Mouse (Mus musculus): ENCODE data around the gene Nr2c2ap.
A peak's percentile ranks its signal among the peaks of the same experiment; 100 is the strongest.

Gene Nr2c2ap

GRCm38 (mm10) chr8:70131166-70131883 is at the start of gene Nr2c2ap:
TSS of gene Nr2c2ap (plus strand) at chr8:70131333.
- DNase-seq: peak; percentile 87 to 89

DNA sequence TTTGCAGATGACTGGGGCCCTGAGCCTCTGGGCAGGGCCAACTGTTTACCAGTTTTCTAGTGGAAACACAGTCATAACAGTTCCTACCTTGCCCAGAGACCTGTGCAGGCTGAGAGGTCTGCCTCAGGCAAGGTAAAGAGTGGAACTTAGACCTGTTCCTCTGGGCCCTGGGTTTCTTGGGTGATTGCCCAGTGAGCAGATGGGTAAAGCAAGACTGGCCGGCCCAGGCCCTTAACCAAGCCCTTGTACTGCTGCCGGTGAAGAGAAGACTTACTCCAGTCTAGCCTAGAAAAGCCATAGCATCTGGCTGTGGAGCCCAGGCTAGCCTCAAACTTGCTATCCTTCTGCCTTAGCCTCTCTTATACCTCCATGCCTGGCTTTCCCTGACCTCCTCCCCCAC is 49.2 kb upstream of the Nr2c2ap start:
- DNase-seq: peak in 1 of 2 experiments; percentile 47

DNA sequence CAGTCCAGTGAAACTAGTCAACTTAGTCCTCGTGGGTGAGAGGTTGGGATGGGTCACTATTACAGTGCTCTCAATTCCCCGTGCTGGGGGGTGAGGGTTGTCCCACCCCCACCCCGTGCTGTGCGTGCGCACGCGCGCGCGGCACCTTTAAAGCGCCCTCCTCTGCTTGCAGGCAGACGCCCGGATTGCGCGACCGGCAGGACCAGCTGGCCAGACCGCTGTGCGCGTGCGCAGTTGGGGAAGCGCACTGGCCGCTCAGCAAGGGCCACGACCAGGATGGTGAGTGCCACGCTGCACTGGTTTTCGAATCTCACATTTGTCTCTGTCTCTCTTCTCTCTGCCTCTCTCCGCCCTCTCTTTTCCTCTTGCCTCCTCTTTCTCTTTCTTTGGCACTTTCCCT is 47.8 kb upstream of the Nr2c2ap start, which contains the start of gene Hapln4:
Gene Hapln4 (plus strand): TSS at position 173 of the 400 bp plus-strand sequence.
- DNase-seq: peak; percentile 75 to 77

GRCm38 (mm10) chr8:70084191-70085065 is 46.7 kb upstream of the Nr2c2ap start:
- peak; percentile 39 to 56 for DNase-seq

DNA sequence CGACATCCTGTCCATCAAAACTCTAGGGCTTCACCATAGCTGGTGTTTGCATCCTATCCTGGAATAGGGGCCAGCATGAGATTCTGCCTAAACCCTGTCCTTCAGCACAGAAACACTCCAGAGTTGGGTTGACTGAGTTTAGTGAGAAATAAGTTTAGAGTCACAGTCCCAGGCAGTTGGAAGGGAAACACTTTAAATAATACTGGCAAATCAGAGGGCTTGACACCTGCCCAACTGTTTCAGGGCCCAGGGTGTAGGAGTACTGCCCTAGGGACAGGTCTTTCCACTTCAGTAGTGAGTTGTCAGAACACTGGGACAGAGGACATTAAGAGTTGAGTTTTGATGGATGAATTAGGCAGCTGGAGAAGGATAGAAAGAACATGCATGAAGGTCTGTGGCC is 45.0 kb upstream of the Nr2c2ap start:
- DNase-seq: no peak

GRCm38 (mm10) chr8:70087237-70087636 is 43.9 kb upstream of the Nr2c2ap start:
- DNase-seq: no peak

GRCm38 (mm10) chr8:70087836-70088650 is 43.1 kb upstream of the Nr2c2ap start:
- peak; percentile 74 to 78 for DNase-seq

DNA sequence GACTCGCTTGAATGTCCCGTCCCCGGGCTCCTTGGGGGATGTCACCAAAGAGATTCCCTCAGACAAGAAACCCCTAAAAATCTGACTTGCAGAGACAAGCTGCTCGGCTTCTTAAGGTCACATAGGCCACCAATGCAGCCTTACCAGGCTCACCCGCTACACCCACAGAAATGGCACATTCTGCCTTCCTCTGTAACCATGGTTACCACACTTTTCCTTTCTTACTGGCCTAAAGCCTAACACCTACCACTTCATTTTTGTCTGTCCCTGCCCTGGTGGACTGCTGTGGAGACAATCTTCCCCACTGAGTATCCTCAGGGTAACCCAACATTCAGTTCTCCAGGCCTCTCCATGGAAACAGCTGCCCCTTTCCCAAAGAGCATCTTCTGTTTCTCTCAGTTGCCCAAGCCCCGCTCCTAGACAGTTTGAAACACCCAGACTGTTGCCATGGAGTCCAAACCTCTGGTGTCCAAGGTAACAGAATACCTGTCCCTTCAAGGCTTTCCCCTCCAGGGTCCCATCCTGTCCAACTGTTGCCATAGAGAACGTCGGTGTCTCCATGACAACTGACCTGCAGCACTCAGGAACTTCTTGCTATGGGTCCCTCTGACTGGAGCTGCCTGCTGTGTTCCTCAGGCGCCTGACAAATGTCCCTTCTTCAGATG is 41.7 kb upstream of the Nr2c2ap start:
- no peak for DNase-seq

DNA sequence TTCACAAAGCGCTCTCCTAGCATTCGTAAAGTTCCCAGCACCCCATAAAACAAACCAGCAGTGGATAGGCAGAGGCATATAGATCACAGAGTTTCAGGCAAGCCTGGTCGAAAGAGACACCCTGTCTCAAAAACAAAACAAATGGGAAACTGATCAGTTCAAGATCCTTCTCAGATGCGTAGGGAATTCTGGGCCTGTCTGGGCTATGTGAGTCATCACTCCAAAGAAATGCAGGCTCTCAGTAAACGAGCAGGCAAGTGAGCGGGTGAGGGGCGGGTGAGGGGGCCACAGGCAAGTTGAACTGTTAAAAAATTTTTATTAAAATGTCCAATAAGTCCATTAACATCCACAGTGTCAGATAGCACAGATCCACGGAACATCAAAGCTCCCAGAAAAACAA is 38.3 kb upstream of the Nr2c2ap start:
- no peak for DNase-seq

- no peak for DNase-seq
Observed at GRCm38 (mm10) chr8:70099276-70099675, 31.9 kb upstream of the Nr2c2ap start.

- no peak for DNase-seq
Observed at GRCm38 (mm10) chr8:70100241-70100640, 30.9 kb upstream of the Nr2c2ap start.

GRCm38 (mm10) chr8:70104506-70104905 is 26.6 kb upstream of the Nr2c2ap start:
- peak; percentile 60 to 65 for DNase-seq

DNA sequence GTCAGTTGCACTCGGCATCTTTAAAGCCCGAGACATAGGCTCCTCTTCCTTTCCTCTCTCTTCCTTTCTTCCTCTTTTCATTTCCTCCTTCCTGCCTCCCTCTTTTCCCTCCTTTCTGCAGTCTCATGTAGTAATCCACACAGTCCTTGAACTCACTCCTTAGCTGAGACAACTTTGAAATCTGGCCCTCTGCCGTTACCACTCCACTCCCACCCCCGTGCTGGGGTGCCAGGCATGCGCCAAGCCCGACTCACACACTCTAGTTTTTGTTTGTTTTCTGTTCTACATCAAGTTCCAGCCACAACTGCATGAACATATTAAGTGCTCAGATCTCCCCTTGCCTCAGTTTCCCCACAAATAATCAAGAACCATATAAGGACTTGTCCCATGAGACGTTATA is 26.2 kb upstream of the Nr2c2ap start:
- no peak for DNase-seq

DNA sequence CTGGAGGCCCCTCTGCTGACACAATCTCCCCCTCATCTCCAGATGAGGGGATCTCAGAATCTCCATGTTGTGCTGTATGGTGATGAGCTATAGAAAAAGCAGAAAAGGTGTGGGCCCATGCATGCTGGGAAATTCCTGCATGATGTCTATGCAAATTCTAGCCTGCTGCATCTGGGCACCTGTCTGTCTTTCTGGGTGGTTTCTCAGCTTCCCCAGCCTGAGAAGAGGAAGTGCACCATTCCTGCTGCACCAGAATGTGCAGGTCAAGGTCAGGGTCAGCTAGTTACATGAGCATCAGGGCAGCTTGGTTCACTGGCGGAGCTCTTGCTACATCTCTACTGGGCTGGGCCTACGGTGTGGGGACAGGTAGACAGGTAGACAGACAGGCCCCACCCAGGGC is 20.7 kb upstream of the Nr2c2ap start:
- DNase-seq: no peak

- DNase-seq: no peak
Observed at GRCm38 (mm10) chr8:70111192-70111795, 19.8 kb upstream of the Nr2c2ap start.

DNA sequence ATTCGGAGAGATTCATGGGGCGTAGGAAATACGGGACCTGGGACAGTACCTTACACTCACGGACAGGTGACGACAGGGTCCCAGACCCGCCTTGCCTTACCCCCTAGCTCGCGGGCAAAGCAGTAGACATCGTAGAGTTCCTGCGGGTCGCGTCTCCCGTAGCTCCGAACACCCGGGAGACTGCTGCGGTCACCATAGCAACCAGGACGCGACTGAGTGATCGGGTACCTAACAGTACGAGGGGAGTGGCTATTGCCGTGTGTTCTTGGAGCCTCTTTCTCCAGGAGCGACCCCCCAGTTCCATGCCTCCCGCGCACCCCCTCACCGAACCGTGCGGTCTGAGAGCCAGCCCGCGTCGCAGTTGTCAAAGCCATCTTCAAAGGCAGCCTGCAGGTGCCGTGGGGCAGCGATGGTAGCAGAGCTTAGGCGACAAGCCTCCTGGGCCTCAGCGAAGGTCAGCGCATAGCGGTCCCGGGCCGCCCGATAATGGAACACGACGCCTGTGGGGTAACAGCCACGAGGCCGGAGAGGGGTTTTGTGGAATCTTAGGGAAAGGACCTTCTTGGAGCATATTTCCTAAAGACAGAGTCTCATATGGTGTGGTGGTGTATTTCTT is 18.6 kb upstream of the Nr2c2ap start:
- DNase-seq: no peak

DNA sequence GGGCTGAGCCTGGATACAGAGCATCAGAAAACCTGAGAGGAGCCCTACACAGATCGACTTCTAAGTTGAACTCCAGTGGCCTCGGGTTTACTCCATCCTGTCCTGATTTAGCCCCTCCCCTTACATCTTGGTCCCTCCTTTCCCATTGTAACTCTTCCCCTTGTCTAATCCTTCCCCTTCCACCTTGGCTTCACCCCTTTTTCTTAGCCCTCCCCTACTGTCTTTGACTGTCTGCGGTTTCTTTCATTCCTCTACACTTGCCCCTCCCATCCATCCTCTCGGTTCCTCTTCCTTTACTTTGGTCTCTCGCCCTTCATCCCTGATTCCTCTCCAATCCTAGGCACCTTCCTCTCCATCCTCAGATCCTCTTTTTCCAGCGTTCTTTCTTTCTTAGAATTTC is 16.6 kb upstream of the Nr2c2ap start:
- no peak for DNase-seq

DNA sequence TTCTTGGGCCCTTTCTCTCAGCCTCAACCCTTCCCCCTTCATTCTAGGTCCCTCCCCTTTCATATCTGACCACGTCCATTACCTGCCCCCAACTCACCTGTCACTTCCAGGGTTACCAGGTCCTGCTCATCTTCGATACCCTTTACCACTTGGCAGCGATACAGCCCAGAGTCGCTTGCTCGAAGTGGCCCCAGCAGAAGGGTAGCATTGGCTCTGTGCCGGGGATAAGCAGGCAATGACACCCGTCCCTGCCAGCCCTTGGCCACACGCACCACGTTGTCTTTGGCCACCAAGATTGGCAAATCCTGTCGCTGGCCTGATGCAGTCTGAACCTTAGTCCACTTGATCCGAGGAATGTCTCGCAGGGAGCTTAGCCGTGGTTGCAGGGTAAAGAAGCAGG is 16.2 kb upstream of the Nr2c2ap start:
- peak in 1 of 2 experiments; percentile 52 for DNase-seq

DNA sequence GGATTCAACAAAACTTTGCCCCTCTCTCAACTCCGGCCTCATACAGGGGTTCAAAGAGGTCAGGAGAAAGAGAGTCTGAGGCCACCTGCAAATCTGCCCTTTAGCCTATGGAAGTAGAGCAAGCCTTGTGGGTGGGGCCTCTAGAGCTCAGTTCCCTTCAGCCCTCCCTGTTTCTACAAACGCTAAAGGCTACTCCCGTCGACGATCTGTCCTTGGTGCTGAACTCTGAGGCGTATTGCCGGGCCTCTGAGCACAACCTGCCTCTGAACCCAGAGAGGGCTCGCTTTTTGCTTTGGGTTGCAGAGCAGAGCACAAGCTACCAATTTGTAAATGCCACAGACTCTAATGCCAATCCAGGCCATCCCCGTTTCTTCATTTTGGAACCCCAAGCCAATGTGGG is 13.5 kb upstream of the Nr2c2ap start:
- DNase-seq: no peak

DNA sequence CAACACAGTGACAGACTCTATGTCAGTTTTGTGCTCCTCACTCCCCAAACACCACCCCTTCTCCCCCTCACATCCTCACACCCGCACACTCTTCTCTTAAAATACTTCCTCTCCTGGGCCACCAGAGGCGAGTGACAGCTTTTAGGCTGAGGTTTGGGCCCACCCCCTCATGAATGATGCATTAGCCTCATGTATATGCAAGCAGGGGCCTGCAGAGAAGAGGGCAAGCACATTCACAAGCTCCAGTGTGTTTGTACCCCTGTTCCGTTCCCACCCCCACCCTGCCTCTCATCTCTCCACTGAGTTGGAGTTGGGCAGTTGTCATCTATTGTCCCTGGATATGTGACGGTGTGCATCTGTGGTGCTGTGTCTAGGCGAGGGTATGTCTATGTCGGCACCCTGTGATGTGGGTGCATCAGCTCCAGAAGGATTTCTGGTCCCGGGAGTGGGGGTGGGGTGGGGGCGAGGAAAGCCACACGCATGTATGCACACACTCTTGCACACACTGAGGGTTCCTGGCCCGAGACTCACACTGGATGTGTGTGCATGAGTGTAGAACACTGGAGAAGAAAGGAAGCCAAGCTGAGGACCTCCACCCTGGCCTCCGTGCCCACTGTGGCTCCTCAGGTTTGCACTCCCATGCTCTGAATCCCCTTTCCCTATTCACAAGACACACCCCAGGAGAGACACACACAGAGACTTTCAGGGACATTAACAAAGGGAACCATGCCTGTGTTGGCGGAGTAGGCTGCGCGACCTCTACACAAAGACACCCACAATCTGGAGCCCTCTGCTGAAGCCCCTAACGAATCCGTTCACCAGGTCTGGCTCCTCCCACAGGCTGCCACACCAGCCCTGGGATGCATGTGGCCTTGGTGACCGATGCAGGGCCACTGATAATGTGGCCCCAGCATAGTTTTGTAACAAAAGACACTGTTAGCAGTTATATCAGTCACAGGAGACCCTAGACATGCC is 12.1 kb upstream of the Nr2c2ap start:
- no peak for DNase-seq
